Mouse (Mus musculus) gastrocnemius, adult 18-20 months (tissue): ENCODE results near the gene Tmem254c. TPM values are rescaled to one million over a fixed set of nuclear protein-coding genes. Genes with fewer than 3 reads are reported as not detected.

Source experiments
- total RNA-seq, 2 experiments: library from RNA; stranded (reverse); gene quantifications; 2 replicates each; pipeline ENCODE4 v1.2.3; 2021

Tmem254c gene
- total RNA-seq, 2 experiments from 2014 or later: 0.76 to 1.3 TPM

Other genes with a start within 250 kb of the Tmem254c start
- 100 to 1,000 TPM; 100 to 102 TPM for gene Anxa11, start 225.2 kb downstream of the Tmem254c start, total RNA-seq
- gene Plac9a, start 164.3 kb downstream of the Tmem254c start, total RNA-seq: 1 to 10 TPM; 2.2 to 4.1 TPM
- under 1 TPM; 0.25 to 0.26 TPM for gene Tmem254a, start 139.7 kb downstream of the Tmem254c start, total RNA-seq
- gene Cphx1, start 129.1 kb downstream of the Tmem254c start, total RNA-seq: not detected
- not detected for gene Duxbl1, start 88.8 kb downstream of the Tmem254c start, total RNA-seq
- 10 to 100 TPM in 1 of 2 experiments, 1 to 10 TPM in 1; 8.2 to 16.4 TPM for gene Gm9780, start 24.6 kb downstream of the Tmem254c start, total RNA-seq
- gene Cphx2, start 14.2 kb upstream of the Tmem254c start, total RNA-seq: not detected
- gene Cphx3, start 14.9 kb upstream of the Tmem254c start, total RNA-seq: not detected
- gene Duxbl2, start 51.0 kb upstream of the Tmem254c start, total RNA-seq: not detected
- gene Plac9b, start 115.1 kb upstream of the Tmem254c start, total RNA-seq: 10 to 100 TPM; 29.3 to 34.0 TPM
- gene Tmem254b, start 139.7 kb upstream of the Tmem254c start, total RNA-seq: 1 to 10 TPM in 1 of 2 experiments, under 1 TPM in 1; 0.48 to 2.4 TPM
- not detected for gene Duxbl3, start 190.6 kb upstream of the Tmem254c start, total RNA-seq